Mouse (Mus musculus) heart, adult 2 months (tissue): ENCODE data around the gene Exoc2. TPM values are rescaled to one million over a fixed set of nuclear protein-coding genes. Genes with fewer than 3 reads are reported as not detected.

ENCODE experiments used
- DNase-seq, 2 experiments: peaks; one replicate each; pipeline ENCODE4 v3.0.0; 2021
- H3K27ac ChIP-seq: fragments of 200-600 bp; 2 replicates; pipeline ENCODE4 v1.8.1; 2022
- H3K27me3 ChIP-seq: fragments of 200-500 bp; 2 replicates; pipeline ENCODE4 v1.6.1; 2012; ENCODE audit warnings: mild to moderate bottlenecking, low read length, inconsistent platforms, mixed read lengths; ENCODE audit not compliant: control insufficient read depth, insufficient read depth
- H3K36me3 ChIP-seq: fragments of 200-500 bp; 2 replicates; pipeline ENCODE4 v1.6.1; 2012; ENCODE audit warnings: low read length, inconsistent platforms; ENCODE audit not compliant: control insufficient read depth, insufficient read depth
- H3K4me1 ChIP-seq: fragments of 200-500 bp; 2 replicates; pipeline ENCODE4 v1.6.1; 2011; ENCODE audit warnings: low read length; ENCODE audit not compliant: control insufficient read depth, insufficient read depth
- H3K4me3 ChIP-seq: fragments of 200-600 bp; 2 replicates; pipeline ENCODE4 v1.8.1; 2022
- H3K79me2 ChIP-seq: fragments of 200-500 bp; replicated peaks from 2 replicates; pipeline ENCODE4 v1.6.1; 2012; ENCODE audit warnings: mild to moderate bottlenecking, inconsistent platforms, low read length, moderate library complexity, mixed read lengths; ENCODE audit not compliant: control insufficient read depth, insufficient read depth
- H3K9ac ChIP-seq: fragments of 200-500 bp; 2 replicates; pipeline ENCODE4 v1.6.1; 2012; ENCODE audit warnings: low read depth, mild to moderate bottlenecking, control low read depth, inconsistent platforms, low read length, mixed read lengths
- CTCF ChIP-seq: fragments of 200-600 bp; IDR thresholded peaks from 2 replicates; pipeline ENCODE4 v1.8.1; 2022; ENCODE audit warnings: antibody characterized with exemption, mild to moderate bottlenecking, moderate library complexity
- EP300 ChIP-seq: fragments of 200-500 bp; IDR thresholded peaks from 2 replicates; pipeline ENCODE4 v1.6.1; 2011; ENCODE audit warnings: low read depth, low read length, control low read depth; ENCODE audit not compliant: insufficient read depth
- POLR2A ChIP-seq: fragments of 200-500 bp; IDR thresholded peaks from 2 replicates; pipeline ENCODE4 v1.6.1; 2011; ENCODE audit warnings: mild to moderate bottlenecking, low read depth, low read length, control low read depth; ENCODE audit not compliant: insufficient read depth
- WGBS: fragments of 180-500 bp; shearing (Covaris S2); methylation state at CpG from one replicate; pipeline ENCODE4 v1.1.7; 2018; 5-methylcytosine and 5-hydroxymethylcytosine counted together
- intact Hi-C: fragments of 180-260 bp; cut with DNase I; formaldehyde crosslinking; loops from one replicate; pipeline ENCODE4 v1.15.1; 2025
- polyA plus RNA-seq: library from polyadenylated mRNA; depleted of rRNA; stranded (reverse); fragments of >200 nt; gene quantifications from 2 replicates; pipeline ENCODE4 v1.2.3, GENCODE M21; 2012
- total RNA-seq, 2 experiments: library from RNA; stranded (reverse); gene quantifications; 2 replicates each; pipeline ENCODE4 v1.2.3; 2021

Gene Exoc2
- total and polyA plus RNA-seq, 3 experiments: 6.4 to 14.7 (median 14.3) TPM

- no peaks in the 10 kb centered on the region for H3K36me3 ChIP-seq
- H3K9ac ChIP-seq: no peak overlapping the region
- WGBS: 94% methylated on average over 5 of the region's 5 CpGs
- H3K79me2 ChIP-seq: no peaks in the 10 kb centered on the region
- intact Hi-C loops: loop anchor here (10.0 kb wide), 1 partner anchor 316 kb away; no protein-coding TSS in a partner anchor
- H3K27me3 ChIP-seq: no peaks in the 10 kb centered on the region
- TF ChIP-seq POLR2A (no peak), CTCF (no peak), EP300 (no peak)
- no peak for DNase-seq
- H3K27ac ChIP-seq: no peak overlapping the region
- H3K4me1 ChIP-seq: no peaks in the 10 kb centered on the region
- no peak overlapping the region for H3K4me3 ChIP-seq
Observed at GRCm38 (mm10) chr13:30880310-30880709, 93.6 kb downstream of the Exoc2 start.

- H3K27me3 ChIP-seq: no peaks in the 10 kb centered on the region
- intact Hi-C loops: loop anchor here (10.0 kb wide), 1 partner anchor 315 kb away; no protein-coding TSS in a partner anchor
Observed at GRCm38 (mm10) chr13:30879871-30880270, 94.0 kb downstream of the Exoc2 start.

GRCm38 (mm10) chr13:30875825-30876224, 98.1 kb downstream of the Exoc2 start:
- TF ChIP-seq POLR2A (no peak), EP300 (no peak), CTCF (no peak)
- Histone ChIP-seq H3K4me1 (no peaks in the 10 kb centered on the region), H3K36me3 (no peaks in the 10 kb centered on the region), H3K27ac (no peak overlapping the region), H3K79me2 (no peaks in the 10 kb centered on the region), H3K9ac (no peak overlapping the region), H3K4me3 (no peak overlapping the region), H3K27me3 (no peaks in the 10 kb centered on the region)
- 92% methylated on average over 3 of the region's 3 CpGs for WGBS
- no peak for DNase-seq
- intact Hi-C loops: no loop called here

More at GRCm38 (mm10) chr13:30879871-30880270, 94.0 kb downstream of the Exoc2 start:
- H3K79me2 ChIP-seq: no peaks in the 10 kb centered on the region
- no peak overlapping the region for H3K9ac ChIP-seq
- H3K27ac ChIP-seq: no peak overlapping the region
- DNase-seq: no peak
- H3K4me3 ChIP-seq: no peak overlapping the region
- H3K36me3 ChIP-seq: no peaks in the 10 kb centered on the region
- TF ChIP-seq EP300: no peak
- TF ChIP-seq CTCF: no peak
- no peak for TF ChIP-seq POLR2A
- WGBS: 95% methylated on average over 1 of the region's 1 CpGs
- H3K4me1 ChIP-seq: no peaks in the 10 kb centered on the region

GRCm38 (mm10) chr13:30873472-30873871, 100.4 kb downstream of the Exoc2 start:
- Histone ChIP-seq H3K27ac (no peak overlapping the region), H3K79me2 (no peaks in the 10 kb centered on the region), H3K4me3 (no peak overlapping the region), H3K27me3 (no peaks in the 10 kb centered on the region), H3K4me1 (no peaks in the 10 kb centered on the region), H3K9ac (no peak overlapping the region), H3K36me3 (no peaks in the 10 kb centered on the region)
- intact Hi-C loops: no loop called here
- TF ChIP-seq POLR2A (no peak), EP300 (no peak), CTCF (no peak)
- WGBS: 69% methylated on average over 1 of the region's 1 CpGs
- no peak for DNase-seq

GRCm38 (mm10) chr13:30865486-30865885, 108.4 kb downstream of the Exoc2 start:
- no peaks in the 10 kb centered on the region for H3K4me1 ChIP-seq
- H3K4me3 ChIP-seq: no peak overlapping the region
- no peaks in the 10 kb centered on the region for H3K79me2 ChIP-seq
- DNase-seq: no peak
- no peaks in the 10 kb centered on the region for H3K27me3 ChIP-seq
- no peak overlapping the region for H3K27ac ChIP-seq
- H3K9ac ChIP-seq: no peak overlapping the region
- TF ChIP-seq CTCF: no peak
- no peak for TF ChIP-seq EP300
- no peak for TF ChIP-seq POLR2A
- intact Hi-C loops: no loop called here
- H3K36me3 ChIP-seq: no peaks in the 10 kb centered on the region; the same call in 1 of the 2 replicates

GRCm38 (mm10) chr13:30864042-30864441, 109.9 kb downstream of the Exoc2 start:
- H3K4me1 ChIP-seq: no peaks in the 10 kb centered on the region
- H3K9ac ChIP-seq: no peak overlapping the region
- no peaks in the 10 kb centered on the region; the same call in 1 of the 2 replicates for H3K36me3 ChIP-seq
- H3K4me3 ChIP-seq: no peak overlapping the region
- intact Hi-C loops: no loop called here
- no peak for DNase-seq
- no peak for TF ChIP-seq POLR2A
- no peak for TF ChIP-seq EP300
- TF ChIP-seq CTCF: no peak
- H3K79me2 ChIP-seq: no peaks in the 10 kb centered on the region
- 90% methylated on average over 3 of the region's 3 CpGs for WGBS
- no peaks in the 10 kb centered on the region for H3K27me3 ChIP-seq
- H3K27ac ChIP-seq: no peak overlapping the region
